Mouse (Mus musculus) CH12.LX (cell line): ENCODE measurements around the gene Frem2. TPM values are rescaled to one million over a fixed set of nuclear protein-coding genes. Genes with fewer than 3 reads are reported as not detected.

Source experiments
- DNase-seq: peaks from one replicate; pipeline ENCODE4 v3.0.0-alpha.2; 2013; ENCODE audit errors: extremely low read depth
- H3K27ac ChIP-seq: 2 replicates; pipeline ENCODE4 v1.5.1; 2012; ENCODE audit warnings: low read depth, mild to moderate bottlenecking, control low read depth, moderate library complexity; ENCODE audit not compliant: insufficient read depth
- H3K27me3 ChIP-seq: replicated peaks from 2 replicates; pipeline ENCODE3; 2012; ENCODE audit warnings: inconsistent platforms
- H3K36me3 ChIP-seq, 2 experiments: replicated peaks in 1 of 2; 2 replicates each; pipeline versions ENCODE3 to v1.6.1; 2012; ENCODE audit warnings: inconsistent platforms in 1 of 2, low read length in 1 of 2, mild to moderate bottlenecking in 1 of 2, mixed read lengths in 1 of 2, moderate library complexity in 1 of 2; ENCODE audit not compliant: control insufficient read depth in 1 of 2, insufficient read depth in 1 of 2
- H3K4me1 ChIP-seq, 2 experiments: 2 replicates each; pipeline ENCODE4 v1.6.1; 2012; ENCODE audit warnings: inconsistent platforms in 1 of 2, moderate library complexity in 1 of 2; ENCODE audit not compliant: insufficient read depth in 2 of 2, control insufficient read depth in 1 of 2
- H3K4me2 ChIP-seq: 2 replicates; pipeline ENCODE4 v1.6.1; 2012; ENCODE audit warnings: low read depth, mild to moderate bottlenecking, control low read depth; ENCODE audit not compliant: poor library complexity, insufficient read depth, severe bottlenecking
- H3K4me3 ChIP-seq, 3 experiments: fragments of 150-350 bp in 1 of 3; sonication (generic) in 1 of 3; replicated peaks in 1 of 3; 2 replicates each; pipeline versions ENCODE3 to v1.5.1; 2011 to 2012; ENCODE audit warnings: low read depth in 2 of 3, low read length in 2 of 3, mild to moderate bottlenecking in 2 of 3, moderate library complexity in 2 of 3, control low read depth in 1 of 3, improper control_type of control experiment in 1 of 3, inconsistent platforms in 1 of 3, mixed read lengths in 1 of 3; ENCODE audit not compliant: poor library complexity in 1 of 3
- H3K79me2 ChIP-seq: replicated peaks from 2 replicates; pipeline ENCODE4 v1.6.1; 2012; ENCODE audit warnings: mild to moderate bottlenecking, moderate library complexity; ENCODE audit not compliant: control insufficient read depth, poor library complexity, insufficient read depth, severe bottlenecking; ENCODE audit errors: extremely low read depth
- H3K9ac ChIP-seq: 2 replicates; pipeline ENCODE4 v1.6.1; 2012; ENCODE audit warnings: low read depth, mild to moderate bottlenecking, control low read depth, moderate library complexity; ENCODE audit not compliant: insufficient read depth
- H3K9me3 ChIP-seq: replicated peaks from 2 replicates; pipeline ENCODE3; 2012; ENCODE audit warnings: low read length, inconsistent platforms, mixed read lengths
- BHLHE40 ChIP-seq: IDR thresholded peaks from 2 replicates; pipeline ENCODE4 v1.6.1; 2011; ENCODE audit warnings: mild to moderate bottlenecking, low read depth, low read length, improper control_type of control experiment
- CHD2 ChIP-seq: IDR thresholded peaks from 2 replicates; pipeline ENCODE4 v1.6.1; 2011; ENCODE audit warnings: low read length, improper control_type of control experiment
- CTCF ChIP-seq, 2 experiments: IDR thresholded peaks in 1 of 2; conservative IDR thresholded peaks in 1 of 2; 2 replicates each; pipeline ENCODE4 v1.5.1; 2011 to 2012; ENCODE audit warnings: low read depth in 2 of 2, low read length in 2 of 2, improper control_type of control experiment in 1 of 2, inconsistent platforms in 1 of 2, mild to moderate bottlenecking in 1 of 2, moderate library complexity in 1 of 2
- ELF1 ChIP-seq: IDR thresholded peaks from 2 replicates; pipeline ENCODE4 v1.6.1; 2014; ENCODE audit warnings: low read depth, mild to moderate bottlenecking, inconsistent platforms, low read length, improper control_type of control experiment
- EP300 ChIP-seq: IDR thresholded peaks from 2 replicates; pipeline ENCODE4 v1.6.1; 2011; ENCODE audit warnings: low read length, improper control_type of control experiment
- ETS1 ChIP-seq: conservative IDR thresholded peaks from 2 replicates; pipeline ENCODE4 v1.6.1; 2012; ENCODE audit warnings: low read depth, mild to moderate bottlenecking, inconsistent platforms, low read length, improper control_type of control experiment, moderate library complexity
- GABPA ChIP-seq: IDR thresholded peaks from 2 replicates; pipeline ENCODE4 v1.6.1; 2012; ENCODE audit warnings: low read depth, low read length, improper control_type of control experiment, inconsistent platforms; ENCODE audit not compliant: insufficient replicate concordance
- HCFC1 ChIP-seq: IDR thresholded peaks from 2 replicates; pipeline ENCODE4 v1.6.1; 2012; ENCODE audit warnings: low read depth, mild to moderate bottlenecking, inconsistent platforms, low read length, improper control_type of control experiment
- IRF4 ChIP-seq: IDR thresholded peaks from 2 replicates; pipeline ENCODE4 v1.6.1; 2014; ENCODE audit warnings: low read depth, mild to moderate bottlenecking, inconsistent platforms, low read length, improper control_type of control experiment
- JUN ChIP-seq: IDR thresholded peaks from 2 replicates; pipeline ENCODE4 v1.6.1; 2011; ENCODE audit warnings: low read depth, mild to moderate bottlenecking, low read length, improper control_type of control experiment, moderate library complexity; ENCODE audit not compliant: insufficient read depth
- KAT2A ChIP-seq: IDR thresholded peaks from 2 replicates; pipeline ENCODE4 v1.6.1; 2012; ENCODE audit warnings: low read length, improper control_type of control experiment, inconsistent platforms; ENCODE audit not compliant: insufficient replicate concordance
- MAX ChIP-seq: IDR thresholded peaks from 2 replicates; pipeline ENCODE4 v1.6.1; 2011; ENCODE audit warnings: low read length, improper control_type of control experiment
- MAZ ChIP-seq: IDR thresholded peaks from 2 replicates; pipeline ENCODE4 v1.6.1; 2012; ENCODE audit warnings: low read depth, mild to moderate bottlenecking, inconsistent platforms, low read length, improper control_type of control experiment, moderate library complexity
- MEF2A ChIP-seq: IDR thresholded peaks from 2 replicates; pipeline ENCODE4 v1.6.1; 2014; ENCODE audit warnings: low read depth, mild to moderate bottlenecking, inconsistent platforms, low read length, improper control_type of control experiment, borderline replicate concordance
- MXI1 ChIP-seq: IDR thresholded peaks from 2 replicates; pipeline ENCODE4 v1.6.1; 2011; ENCODE audit warnings: mild to moderate bottlenecking, low read depth, low read length, improper control_type of control experiment
- MYC ChIP-seq: IDR thresholded peaks from 2 replicates; pipeline ENCODE4 v1.6.1; 2011; ENCODE audit warnings: low read depth, mild to moderate bottlenecking, improper control_type of control experiment, low read length
- NELFE ChIP-seq: IDR thresholded peaks from 2 replicates; pipeline ENCODE4 v1.6.1; 2011; ENCODE audit warnings: low read depth, low read length, improper control_type of control experiment
- NRF1 ChIP-seq: IDR thresholded peaks from 2 replicates; pipeline ENCODE4 v1.6.1; 2014; ENCODE audit warnings: low read depth, mild to moderate bottlenecking, inconsistent platforms, low read length, improper control_type of control experiment, moderate library complexity
- PAX5 ChIP-seq: IDR thresholded peaks from 2 replicates; pipeline ENCODE4 v1.6.1; 2012; ENCODE audit warnings: low read length, inconsistent platforms, mixed read lengths
- POLR2AphosphoS2 ChIP-seq: IDR thresholded peaks from 2 replicates; pipeline ENCODE4 v1.6.1; 2011; ENCODE audit warnings: low read depth, low read length, improper control_type of control experiment
- RAD21 ChIP-seq: IDR thresholded peaks from 2 replicates; pipeline ENCODE4 v1.6.1; 2011; ENCODE audit warnings: low read depth, mild to moderate bottlenecking, low read length, improper control_type of control experiment, moderate library complexity
- RCOR1 ChIP-seq: conservative IDR thresholded peaks from 2 replicates; pipeline ENCODE4 v1.6.1; 2012; ENCODE audit warnings: low read depth, mild to moderate bottlenecking, inconsistent platforms, low read length, improper control_type of control experiment
- SIN3A ChIP-seq: IDR thresholded peaks from 2 replicates; pipeline ENCODE4 v1.6.1; 2012; ENCODE audit warnings: low read length, improper control_type of control experiment, inconsistent platforms
- SMC3 ChIP-seq: IDR thresholded peaks from 2 replicates; pipeline ENCODE4 v1.6.1; 2011; ENCODE audit warnings: low read depth, low read length, improper control_type of control experiment
- TBP ChIP-seq: conservative IDR thresholded peaks from 2 replicates; pipeline ENCODE4 v1.6.1; 2011; ENCODE audit warnings: low read depth, low read length, improper control_type of control experiment
- TCF12 ChIP-seq: IDR thresholded peaks from 2 replicates; pipeline ENCODE4 v1.6.1; 2014; ENCODE audit warnings: low read depth, mild to moderate bottlenecking, inconsistent platforms, low read length, improper control_type of control experiment
- UBTF ChIP-seq: IDR thresholded peaks from 2 replicates; pipeline ENCODE4 v1.6.1; 2012; ENCODE audit warnings: low read depth, mild to moderate bottlenecking, inconsistent platforms, low read length, improper control_type of control experiment, moderate library complexity
- USF1 ChIP-seq: IDR thresholded peaks from 2 replicates; pipeline ENCODE4 v1.6.1; 2014; ENCODE audit warnings: low read depth, mild to moderate bottlenecking, inconsistent platforms, low read length, improper control_type of control experiment
- USF2 ChIP-seq: conservative IDR thresholded peaks from 2 replicates; pipeline ENCODE4 v1.6.1; 2011; ENCODE audit warnings: low read depth, low read length, improper control_type of control experiment
- ZKSCAN1 ChIP-seq: IDR thresholded peaks from 2 replicates; pipeline ENCODE4 v1.6.1; 2012; ENCODE audit warnings: low read depth, inconsistent platforms, low read length, improper control_type of control experiment, borderline replicate concordance
- ZMIZ1 ChIP-seq: IDR thresholded peaks from 2 replicates; pipeline ENCODE4 v1.6.1; 2012; ENCODE audit warnings: low read depth, mild to moderate bottlenecking, inconsistent platforms, low read length, improper control_type of control experiment
- dilution Hi-C: fragments of 300-500 bp; cut with MboI; formaldehyde crosslinking; loops from 2 replicates; pipeline ENCODE4 v1.14.3; 2020; ENCODE audit warnings: low sequenced_read_pairs; ENCODE audit not compliant: extremely low pct_unique_long_range_greater_than_20kb, extremely low pct_ligation_motif_present
- in situ Hi-C: fragments of 300-500 bp; cut with MboI; formaldehyde crosslinking; loops from 3 replicates; pipeline ENCODE4 v1.14.3; 2019; ENCODE audit warnings: low sequenced_read_pairs, low pct_ligation_motif_present, low pct_unique_long_range_greater_than_20kb, mixed read lengths
- polyA plus RNA-seq: library from polyadenylated mRNA; unstranded; fragments of >175 nt; gene quantifications from 2 replicates; pipeline ENCODE4 v1.2.1, GENCODE M21; 2012; ENCODE audit warnings: low read depth; ENCODE audit not compliant: insufficient read length
- total RNA-seq, 2 experiments: library from RNA; depleted of rRNA; stranded (reverse); fragments of 300-350 nt in 1 of 2; fragments of >200 nt in 1 of 2; gene quantifications; 2 replicates each; pipeline ENCODE4 v1.2.3; 2012 to 2014

The Frem2 gene
- total and polyA plus RNA-seq, 3 experiments = 0.04 to 0.09 (median 0.04) TPM

GRCm38 (mm10) chr3:53525737-53526136 is 131.4 kb downstream of the Frem2 start:
- H3K79me2 ChIP-seq = no peaks in the 10 kb centered on the region
- DNase-seq = peak; percentile 62
- in situ Hi-C loops (no loop called here), dilution Hi-C loops (no loop called here)
- no peaks in the 10 kb centered on the region for H3K36me3 ChIP-seq
- peak overlapping the region; percentile 8; the same call in 1 of the 2 replicates for H3K4me2 ChIP-seq
- H3K27ac ChIP-seq = no peak overlapping the region
- no peak for TF ChIP-seq USF2
- no peak for TF ChIP-seq ZMIZ1
- peak; percentile 63 for TF ChIP-seq RAD21
- TF ChIP-seq SMC3 = peak; percentile 47
- no peak for TF ChIP-seq NELFE
- no peak for TF ChIP-seq HCFC1
- peak; percentile 8 to 67; a peak in 3 of 4 replicates for TF ChIP-seq CTCF (conservative IDR thresholded peaks at IDR 0.05 in 1 of 2, IDR thresholded peaks at IDR 0.05 in 1 of 2; ENCODE audit: low read depth in 2 of 2, low read length in 2 of 2)
- peak; percentile 54; the same call in 1 of the 2 replicates for TF ChIP-seq MAX
- TF ChIP-seq PAX5 = no peak
- TF ChIP-seq KAT2A = no peak
- TF ChIP-seq NRF1 = no peak
- peak; percentile 54 for TF ChIP-seq ELF1
- TF ChIP-seq TCF12 = no peak
- no peaks in the 10 kb centered on the region for H3K9me3 ChIP-seq
- H3K4me1 ChIP-seq = peaks cover 2 to 18% of the 10 kb centered on the region in 2 experiments; a peak in 2 of 4 replicates
- peak overlapping the region in 1 of 3 experiments; percentile 9 for H3K4me3 ChIP-seq
- H3K9ac ChIP-seq = no peak overlapping the region
- H3K27me3 ChIP-seq = no peaks in the 10 kb centered on the region

GRCm38 (mm10) chr3:53522794-53523193 is 134.4 kb downstream of the Frem2 start:
- no peak overlapping the region for H3K4me3 ChIP-seq
- H3K4me2 ChIP-seq = peak overlapping the region; percentile 81
- H3K9me3 ChIP-seq = no peaks in the 10 kb centered on the region
- H3K36me3 ChIP-seq = no peaks in the 10 kb centered on the region
- H3K79me2 ChIP-seq = no peaks in the 10 kb centered on the region
- peak overlapping the region; percentile 15; the same call in 1 of the 2 replicates for H3K9ac ChIP-seq
- no peak for TF ChIP-seq CTCF (conservative IDR thresholded peaks at IDR 0.05 in 1 of 2, IDR thresholded peaks at IDR 0.05 in 1 of 2; ENCODE audit: low read depth in 2 of 2, low read length in 2 of 2)
- no peak for TF ChIP-seq MAZ
- TF ChIP-seq MYC = no peak
- no peak for TF ChIP-seq RCOR1
- TF ChIP-seq SIN3A = no peak
- TF ChIP-seq SMC3 = no peak
- no peak for TF ChIP-seq ELF1
- TF ChIP-seq KAT2A = no peak
- 0 out of 2 replicates have a peak, but pooled peaks have one; percentile 10 for TF ChIP-seq MEF2A
- peak; percentile 70 for TF ChIP-seq EP300
- no peak for TF ChIP-seq MAX
- no peak for TF ChIP-seq RAD21
- no peak for TF ChIP-seq GABPA
- peak; percentile 69; the same call in 1 of the 2 replicates for TF ChIP-seq UBTF
- no peak for TF ChIP-seq JUN
- TF ChIP-seq ETS1 = no peak
- no peak for TF ChIP-seq USF1
- no peak for TF ChIP-seq CHD2
- TF ChIP-seq MXI1 = no peak
- no peak for TF ChIP-seq ZKSCAN1
- no peak for TF ChIP-seq TBP
- TF ChIP-seq NRF1 = no peak
- no peak for TF ChIP-seq POLR2AphosphoS2
- no peak for TF ChIP-seq ZMIZ1
- 0 out of 2 replicates have a peak, but pooled peaks have one; percentile 21 for TF ChIP-seq BHLHE40
- peak; percentile 76 for TF ChIP-seq IRF4
- TF ChIP-seq TCF12 = peak; percentile 14; the same call in 1 of the 2 replicates
- TF ChIP-seq, all 38 proteins: peak for 6
- H3K27me3 ChIP-seq = no peaks in the 10 kb centered on the region
- in situ Hi-C loops = no loop called here
- peaks cover 2 to 18% of the 10 kb centered on the region in 2 experiments; a peak in 2 of 4 replicates for H3K4me1 ChIP-seq
- no peak overlapping the region for H3K27ac ChIP-seq
- DNase-seq = no peak
- dilution Hi-C loops = no loop called here
